Mouse (Mus musculus): ENCODE data around the gene Arhgef7.

DNA sequence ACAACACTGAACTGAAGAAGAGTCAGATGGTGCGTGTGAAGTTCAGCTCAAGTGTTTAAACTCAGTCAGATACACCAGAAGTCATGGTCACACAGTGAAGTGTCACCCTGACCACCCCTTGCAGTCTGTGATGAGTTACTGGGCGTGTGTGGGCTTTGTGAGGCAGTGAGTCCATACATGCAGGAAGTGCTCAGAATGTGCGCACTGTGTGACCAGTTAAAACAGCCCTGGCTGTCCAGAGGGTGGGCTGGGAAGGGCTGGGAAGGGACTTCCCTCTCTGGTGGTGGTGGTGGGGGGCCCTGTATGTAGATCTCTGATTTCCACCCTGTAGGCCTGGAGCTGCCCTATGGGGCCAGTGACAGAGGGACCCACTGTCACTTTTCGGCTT, 71.0 kb downstream of the Arhgef7 start:
- no peak for TF ChIP-seq CTCF (IDR thresholded peaks at IDR 0.05; ENCODE audit: insufficient read depth, low read depth, low read length)
- no peak for TF ChIP-seq POLR2A (IDR thresholded peaks at IDR 0.05; ENCODE audit: insufficient read depth, low read depth, low read length)

All from olfactory bulb, adult 2 months (tissue).